Mouse (Mus musculus) MEL (cell line): ENCODE measurements around the gene Akt1s1. TPM values are rescaled to one million over a fixed set of nuclear protein-coding genes. Genes with fewer than 3 reads are reported as not detected.

Experiments used
- DNase-seq: peaks from one replicate; pipeline ENCODE4 v3.0.0; 2011; ENCODE audit warnings: low read depth, low spot score
- H3K27ac ChIP-seq: 2 replicates; pipeline ENCODE4 v1.5.1; 2012; ENCODE audit warnings: low read depth, mild to moderate bottlenecking, control low read depth, low read length, moderate library complexity; ENCODE audit not compliant: control insufficient read depth
- H3K27me3 ChIP-seq, 2 experiments: fragments of 150-350 bp in 1 of 2; sonication (generic) in 1 of 2; 2 replicates each; pipeline ENCODE4 v1.6.1; 2012; ENCODE audit warnings: low read length in 2 of 2, mild to moderate bottlenecking in 2 of 2, improper control_type of control experiment in 1 of 2, moderate library complexity in 1 of 2; ENCODE audit not compliant: insufficient read depth in 2 of 2, control insufficient read depth in 1 of 2
- H3K36me3 ChIP-seq, 2 experiments: 2 replicates each; pipeline ENCODE4 v1.6.1; 2012 to 2014; ENCODE audit warnings: low read length in 2 of 2, improper control_type of control experiment in 1 of 2, inconsistent platforms in 1 of 2, mild to moderate bottlenecking in 1 of 2; ENCODE audit not compliant: insufficient read depth in 2 of 2, control insufficient read depth in 1 of 2
- H3K4me1 ChIP-seq, 2 experiments: fragments of 150-350 bp in 1 of 2; sonication (generic) in 1 of 2; 2 replicates each; pipeline ENCODE4 v1.6.1; 2012; ENCODE audit warnings: low read length in 2 of 2, improper control_type of control experiment in 1 of 2, mild to moderate bottlenecking in 1 of 2; ENCODE audit not compliant: insufficient read depth in 2 of 2, control insufficient read depth in 1 of 2
- H3K4me3 ChIP-seq, 2 experiments: fragments of 150-350 bp in 1 of 2; sonication (generic) in 1 of 2; 2 replicates each; pipeline ENCODE4 v1.5.1; 2012; ENCODE audit warnings: low read depth in 2 of 2, low read length in 2 of 2, mild to moderate bottlenecking in 2 of 2, moderate library complexity in 2 of 2, control low read depth in 1 of 2, improper control_type of control experiment in 1 of 2; ENCODE audit not compliant: control insufficient read depth in 1 of 2, insufficient read depth in 1 of 2
- H3K79me2 ChIP-seq: 2 replicates; pipeline ENCODE4 v1.6.1; 2012; ENCODE audit warnings: mild to moderate bottlenecking, low read length, moderate library complexity; ENCODE audit not compliant: control insufficient read depth, poor library complexity, insufficient read depth
- H3K9ac ChIP-seq: 2 replicates; pipeline ENCODE4 v1.6.1; 2012; ENCODE audit warnings: low read depth, mild to moderate bottlenecking, control low read depth, low read length, moderate library complexity; ENCODE audit not compliant: control insufficient read depth, poor library complexity, severe bottlenecking
- H3K9me3 ChIP-seq: fragments of 150-350 bp; sonication (generic); replicated peaks from 2 replicates; pipeline ENCODE4 v1.6.1; 2012; ENCODE audit warnings: mild to moderate bottlenecking, low read length, improper control_type of control experiment, moderate library complexity; ENCODE audit not compliant: insufficient read depth
- BHLHE40 ChIP-seq: IDR thresholded peaks from 2 replicates; pipeline ENCODE4 v1.6.1; 2012; ENCODE audit warnings: low read depth, mild to moderate bottlenecking, inconsistent platforms, low read length, improper control_type of control experiment, borderline replicate concordance
- CHD2 ChIP-seq: IDR thresholded peaks from 2 replicates; pipeline ENCODE4 v1.6.1; 2011; ENCODE audit warnings: low read length, improper control_type of control experiment
- ELF1 ChIP-seq: IDR thresholded peaks from 2 replicates; pipeline ENCODE4 v1.6.1; 2014; ENCODE audit warnings: low read depth, mild to moderate bottlenecking, inconsistent platforms, low read length, improper control_type of control experiment, moderate library complexity
- GABPA ChIP-seq: IDR thresholded peaks from 2 replicates; pipeline ENCODE4 v1.6.1; 2012; ENCODE audit warnings: low read depth, mild to moderate bottlenecking, inconsistent platforms, low read length, improper control_type of control experiment, moderate library complexity
- GATA1 ChIP-seq: IDR thresholded peaks from 2 replicates; pipeline ENCODE4 v1.6.1; 2011; ENCODE audit warnings: low read depth, low read length, improper control_type of control experiment
- JUND ChIP-seq: IDR thresholded peaks from 2 replicates; pipeline ENCODE4 v1.6.1; 2011; ENCODE audit warnings: low read depth, mild to moderate bottlenecking, improper control_type of control experiment, low read length
- MAZ ChIP-seq: IDR thresholded peaks from 2 replicates; pipeline ENCODE4 v1.6.1; 2012; ENCODE audit warnings: low read depth, mild to moderate bottlenecking, inconsistent platforms, low read length, improper control_type of control experiment
- MYB ChIP-seq: IDR thresholded peaks from 2 replicates; pipeline ENCODE4 v1.6.1; 2011; ENCODE audit warnings: mild to moderate bottlenecking, low read depth, low read length, improper control_type of control experiment
- MYC ChIP-seq: IDR thresholded peaks from 2 replicates; pipeline ENCODE4 v1.6.1; 2011; ENCODE audit warnings: low read depth, mild to moderate bottlenecking, low read length, improper control_type of control experiment, moderate library complexity
- NRF1 ChIP-seq: IDR thresholded peaks from 2 replicates; pipeline ENCODE4 v1.6.1; 2014; ENCODE audit warnings: low read depth, mild to moderate bottlenecking, inconsistent platforms, low read length, improper control_type of control experiment, moderate library complexity; ENCODE audit not compliant: poor library complexity, insufficient read depth, severe bottlenecking
- POLR2A ChIP-seq, 2 experiments: IDR thresholded peaks; 2 replicates each; pipeline ENCODE4 v1.6.1; 2011 to 2012; ENCODE audit warnings: low read length in 2 of 2, mild to moderate bottlenecking in 2 of 2, control low read depth in 1 of 2, improper control_type of control experiment in 1 of 2, low read depth in 1 of 2, moderate library complexity in 1 of 2; ENCODE audit not compliant: control insufficient read depth in 1 of 2, insufficient read depth in 1 of 2, poor library complexity in 1 of 2
- RAD21 ChIP-seq: IDR thresholded peaks from 2 replicates; pipeline ENCODE4 v1.6.1; 2011; ENCODE audit warnings: mild to moderate bottlenecking, low read depth, low read length, improper control_type of control experiment
- RCOR1 ChIP-seq: IDR thresholded peaks from 2 replicates; pipeline ENCODE4 v1.6.1; 2012; ENCODE audit warnings: low read depth, mild to moderate bottlenecking, inconsistent platforms, low read length, improper control_type of control experiment
- SIN3A ChIP-seq: IDR thresholded peaks from 2 replicates; pipeline ENCODE4 v1.6.1; 2012; ENCODE audit warnings: low read length, improper control_type of control experiment, inconsistent platforms
- TBP ChIP-seq: IDR thresholded peaks from 2 replicates; pipeline ENCODE4 v1.8.0; 2011; ENCODE audit warnings: low read depth, low read length, improper control_type of control experiment
- UBTF ChIP-seq: IDR thresholded peaks from 2 replicates; pipeline ENCODE4 v1.6.1; 2012; ENCODE audit warnings: low read depth, mild to moderate bottlenecking, inconsistent platforms, low read length, improper control_type of control experiment, moderate library complexity, borderline replicate concordance; ENCODE audit not compliant: insufficient read depth
- USF1 ChIP-seq: IDR thresholded peaks from 2 replicates; pipeline ENCODE4 v1.6.1; 2014; ENCODE audit warnings: low read depth, mild to moderate bottlenecking, inconsistent platforms, low read length, improper control_type of control experiment, moderate library complexity
- USF2 ChIP-seq, 2 experiments: IDR thresholded peaks; 2 replicates each; pipeline ENCODE4 v1.6.1; 2011 to 2012; ENCODE audit warnings: improper control_type of control experiment in 2 of 2, low read length in 2 of 2, borderline replicate concordance in 1 of 2, inconsistent platforms in 1 of 2, low read depth in 1 of 2, mild to moderate bottlenecking in 1 of 2; ENCODE audit not compliant: insufficient read depth in 1 of 2
- polyA plus RNA-seq, 2 experiments: library from polyadenylated mRNA; stranded (reverse) in 1 of 2; unstranded in 1 of 2; fragments of >175 nt in 1 of 2; fragments of >200 nt in 1 of 2; gene quantifications; 2 replicates each; pipeline versions ENCODE4 v1.2.1 to v1.2.4; 2012; ENCODE audit warnings: low replicate concordance in 2 of 2, low read depth in 1 of 2; ENCODE audit not compliant: insufficient read length in 2 of 2, insufficient read depth in 1 of 2, missing spikeins in 1 of 2
- total RNA-seq: library from RNA; depleted of rRNA; stranded (reverse); fragments of 300-350 nt; gene quantifications from 2 replicates; pipeline ENCODE4 v1.2.3, GENCODE M21; 2012

Akt1s1 gene
- total and polyA plus RNA-seq, 3 experiments, result 37.3 to 71.8 TPM; not detected in 1

GRCm38 (mm10) chr7:44877833-44878232 is 29.0 kb downstream of the Akt1s1 start (continued):
- no peak for TF ChIP-seq RCOR1
- TF ChIP-seq POLR2A (IDR thresholded peaks at IDR 0.05; ENCODE audit: control insufficient read depth in 1 of 2, insufficient read depth in 1 of 2, low read depth in 1 of 2, low read length in 2 of 2, poor library complexity in 1 of 2), result no peak

- H3K9me3 ChIP-seq, result no peaks in the 10 kb centered on the region
- H3K36me3 ChIP-seq, result peaks cover 0 to 2% of the 10 kb centered on the region in 2 experiments; a peak in 1 of 4 replicates
- H3K4me1 ChIP-seq, result no peaks in the 10 kb centered on the region
- H3K27ac ChIP-seq, result no peak overlapping the region
- no peak overlapping the region for H3K4me3 ChIP-seq
- DNase-seq, result no peak
- TF ChIP-seq TBP (no peak), GABPA (no peak), POLR2A (IDR thresholded peaks at IDR 0.05; ENCODE audit: control insufficient read depth in 1 of 2, insufficient read depth in 1 of 2, low read depth in 1 of 2, low read length in 2 of 2, poor library complexity in 1 of 2) (no peak), NRF1 (no peak), USF1 (no peak), UBTF (no peak), GATA1 (no peak), ELF1 (no peak)
- no peaks in the 10 kb centered on the region for H3K27me3 ChIP-seq
- no peak overlapping the region for H3K9ac ChIP-seq
- 0 out of 2 replicates have a peak, but pooled peaks cover 1% of the 10 kb centered on the region for H3K79me2 ChIP-seq
Measured at GRCm38 (mm10) chr7:44883036-44883435, 34.2 kb downstream of the Akt1s1 start.

- TF ChIP-seq MAZ (no peak), NRF1 (no peak), CHD2 (no peak), BHLHE40 (no peak), MYB (no peak), JUND (no peak), UBTF (no peak), USF1 (no peak), MYC (no peak), USF2 (IDR thresholded peaks at IDR 0.05; ENCODE audit: borderline replicate concordance in 1 of 2, insufficient read depth in 1 of 2, low read depth in 1 of 2, low read length in 2 of 2) (no peak), SIN3A (no peak), RAD21 (no peak)
- TF ChIP-seq, all 39 proteins: peak for 0
- H3K27me3 ChIP-seq, result no peaks in the 10 kb centered on the region
- DNase-seq, result no peak
- no peak overlapping the region for H3K27ac ChIP-seq
- H3K79me2 ChIP-seq, result peaks cover 3% of the 10 kb centered on the region; the same call in 1 of the 2 replicates
- no peaks in the 10 kb centered on the region for H3K9me3 ChIP-seq
- H3K9ac ChIP-seq, result no peak overlapping the region
- no peaks in the 10 kb centered on the region for H3K4me1 ChIP-seq
- peaks cover 0 to 2% of the 10 kb centered on the region in 2 experiments; a peak in 1 of 4 replicates for H3K36me3 ChIP-seq
- no peak overlapping the region for H3K4me3 ChIP-seq
Measured at GRCm38 (mm10) chr7:44884637-44885036, 35.8 kb downstream of the Akt1s1 start.
